Mouse (Mus musculus) midbrain, embryonic 11.5 days (tissue): ENCODE measurements around the gene Arhgap24. TPM values are rescaled to one million over a fixed set of nuclear protein-coding genes. Genes with fewer than 3 reads are reported as not detected.

ENCODE experiments used
- ATAC-seq: fragments of 200-750 bp; cut with Nextera tagmentation; 2 replicates; pipeline ENCODE4 v1.8.0; 2017; ENCODE audit warnings: moderate TSS enrichment, moderate library complexity; ENCODE audit not compliant: low FRiP score
- DNase-seq: peaks from one replicate; pipeline ENCODE4 v3.0.0; 2015; ENCODE audit warnings: low spot score; ENCODE audit errors: missing footprints
- H3K27ac ChIP-seq: fragments of 300-500 bp; sonication (generic); 2 replicates; pipeline ENCODE4 v1.5.1; 2014; ENCODE audit warnings: low read depth, low read length
- H3K27me3 ChIP-seq: fragments of 300-500 bp; sonication (generic); 2 replicates; pipeline ENCODE4 v1.6.1; 2014; ENCODE audit warnings: mild to moderate bottlenecking, low read length, moderate library complexity, mixed read lengths; ENCODE audit not compliant: control insufficient read depth, insufficient read depth
- H3K36me3 ChIP-seq: fragments of 300-500 bp; sonication (generic); 2 replicates; pipeline ENCODE4 v1.6.1; 2014; ENCODE audit warnings: mild to moderate bottlenecking, low read length, moderate library complexity, mixed read lengths; ENCODE audit not compliant: control insufficient read depth, insufficient read depth
- H3K4me1 ChIP-seq: fragments of 300-500 bp; sonication (generic); 2 replicates; pipeline ENCODE4 v1.6.1; 2014; ENCODE audit warnings: low read length; ENCODE audit not compliant: control insufficient read depth, insufficient read depth
- H3K4me2 ChIP-seq: fragments of 300-500 bp; sonication (generic); 2 replicates; pipeline ENCODE4 v1.6.1; 2014; ENCODE audit warnings: mild to moderate bottlenecking, moderate library complexity
- H3K4me3 ChIP-seq: fragments of 300-500 bp; sonication (generic); 2 replicates; pipeline ENCODE4 v1.5.1; 2014; ENCODE audit warnings: low read depth, low read length
- H3K9ac ChIP-seq: fragments of 300-500 bp; sonication (generic); 2 replicates; pipeline ENCODE4 v1.6.1; 2014; ENCODE audit warnings: low read length
- H3K9me3 ChIP-seq: fragments of 300-500 bp; sonication (generic); 2 replicates; pipeline ENCODE4 v1.6.1; 2016; ENCODE audit warnings: low read length; ENCODE audit not compliant: control insufficient read depth
- WGBS: fragments of 180-500 bp; shearing (Covaris S2); extraction: QIAGEN DNeasy Blood & Tissue Kit; methylation state at CpG from one replicate; pipeline ENCODE4 v1.1.7; 2014; 5-methylcytosine and 5-hydroxymethylcytosine counted together
- polyA plus RNA-seq: library from polyadenylated mRNA; unstranded; fragments of >200 nt; fragmentation: Nextera tagmentation; extraction: Ambion mirVana; gene quantifications from 2 replicates; pipeline ENCODE4 v1.2.1, GENCODE M21; 2014

Arhgap24 gene
- polyA plus RNA-seq, 1 experiment from 2014 or later = 3.4 TPM

GRCm38 (mm10) chr5:102693871-102694270, 212.7 kb downstream of the Arhgap24 start:
- H3K27me3 ChIP-seq = no peaks in the 10 kb centered on the region
- WGBS = 87% methylated on average over 3 of the region's 3 CpGs

GRCm38 (mm10) chr5:102697784-102698183, 216.6 kb downstream of the Arhgap24 start:
- no peak overlapping the region for H3K4me3 ChIP-seq
- no peak overlapping the region for H3K9ac ChIP-seq
- WGBS = 77% methylated on average over 1 of the region's 1 CpGs
- H3K27ac ChIP-seq = no peak overlapping the region
- DNase-seq (no peak), ATAC-seq (no peak)
- H3K27me3 ChIP-seq = no peaks in the 10 kb centered on the region
- H3K9me3 ChIP-seq = no peaks in the 10 kb centered on the region
- H3K4me2 ChIP-seq = no peak overlapping the region
- no peaks in the 10 kb centered on the region for H3K4me1 ChIP-seq
- no peaks in the 10 kb centered on the region for H3K36me3 ChIP-seq

More at GRCm38 (mm10) chr5:102693871-102694270, 212.7 kb downstream of the Arhgap24 start:
- no peaks in the 10 kb centered on the region for H3K4me1 ChIP-seq
- no peak overlapping the region for H3K4me2 ChIP-seq
- no peak overlapping the region for H3K9ac ChIP-seq
- no peaks in the 10 kb centered on the region for H3K9me3 ChIP-seq
- ATAC-seq (no peak), DNase-seq (no peak)
- H3K4me3 ChIP-seq = no peak overlapping the region
- no peak overlapping the region for H3K27ac ChIP-seq
- H3K36me3 ChIP-seq = no peaks in the 10 kb centered on the region

- no peaks in the 10 kb centered on the region for H3K9me3 ChIP-seq
These were observed 217.2 kb downstream of the Arhgap24 start for GRCm38 (mm10) chr5:102698396-102698795.

GRCm38 (mm10) chr5:102698891-102699290, 217.7 kb downstream of the Arhgap24 start:
- Histone ChIP-seq H3K9ac (no peak overlapping the region), H3K4me2 (no peak overlapping the region), H3K4me1 (no peaks in the 10 kb centered on the region), H3K4me3 (no peak overlapping the region), H3K27ac (no peak overlapping the region), H3K36me3 (no peaks in the 10 kb centered on the region), H3K9me3 (no peaks in the 10 kb centered on the region), H3K27me3 (no peaks in the 10 kb centered on the region)
- ATAC-seq (no peak), DNase-seq (no peak)
- WGBS = 86% methylated on average over 2 of the region's 2 CpGs

More at GRCm38 (mm10) chr5:102698396-102698795, 217.2 kb downstream of the Arhgap24 start:
- H3K9ac ChIP-seq = no peak overlapping the region
- no peaks in the 10 kb centered on the region for H3K4me1 ChIP-seq
- no peak overlapping the region for H3K4me2 ChIP-seq
- no peaks in the 10 kb centered on the region for H3K36me3 ChIP-seq
- no peak overlapping the region for H3K4me3 ChIP-seq
- no peak for ATAC-seq
- 85% methylated on average over 5 of the region's 5 CpGs for WGBS
- no peak overlapping the region for H3K27ac ChIP-seq
- DNase-seq = no peak
- H3K27me3 ChIP-seq = no peaks in the 10 kb centered on the region

- no peaks in the 10 kb centered on the region for H3K36me3 ChIP-seq
- no peak overlapping the region for H3K4me2 ChIP-seq
- H3K9me3 ChIP-seq = no peaks in the 10 kb centered on the region
- ATAC-seq (no peak), DNase-seq (no peak)
- H3K27me3 ChIP-seq = no peaks in the 10 kb centered on the region
- H3K27ac ChIP-seq = no peak overlapping the region
- WGBS = 89% methylated on average over 6 of the region's 6 CpGs
- no peaks in the 10 kb centered on the region for H3K4me1 ChIP-seq
- H3K9ac ChIP-seq = no peak overlapping the region
- H3K4me3 ChIP-seq = no peak overlapping the region
These were observed 221.4 kb downstream of the Arhgap24 start for GRCm38 (mm10) chr5:102702581-102702980.

GRCm38 (mm10) chr5:102703325-102704099, 222.3 kb downstream of the Arhgap24 start:
- no peaks in the 10 kb centered on the region for H3K36me3 ChIP-seq
- H3K9ac ChIP-seq = no peak overlapping the region
- H3K9me3 ChIP-seq = no peaks in the 10 kb centered on the region
- 0 out of 2 replicates have a peak, but pooled peaks have one; percentile 38 for ATAC-seq
- peak; percentile 93 for DNase-seq
- H3K4me3 ChIP-seq = no peak overlapping the region
- H3K27me3 ChIP-seq = no peaks in the 10 kb centered on the region
- no peak overlapping the region for H3K27ac ChIP-seq
- WGBS = 51% methylated on average over 5 of the region's 5 CpGs
- H3K4me2 ChIP-seq = no peak overlapping the region
- H3K4me1 ChIP-seq = no peaks in the 10 kb centered on the region

- ATAC-seq (no peak), DNase-seq (no peak)
- 41% methylated on average over 2 of the region's 2 CpGs for WGBS
- Histone ChIP-seq H3K4me3 (no peak overlapping the region), H3K27me3 (no peaks in the 10 kb centered on the region), H3K9ac (no peak overlapping the region), H3K4me1 (no peaks in the 10 kb centered on the region), H3K9me3 (no peaks in the 10 kb centered on the region), H3K36me3 (no peaks in the 10 kb centered on the region), H3K4me2 (no peak overlapping the region), H3K27ac (no peak overlapping the region)
These were observed 224.0 kb downstream of the Arhgap24 start for GRCm38 (mm10) chr5:102705170-102705569.

GRCm38 (mm10) chr5:102710336-102710735, 229.1 kb downstream of the Arhgap24 start:
- H3K9ac ChIP-seq = no peak overlapping the region
- ATAC-seq = no peak
- 84% methylated on average over 7 of the region's 7 CpGs for WGBS

GRCm38 (mm10) chr5:102719368-102719972, 238.3 kb downstream of the Arhgap24 start:
- no peaks in the 10 kb centered on the region for H3K36me3 ChIP-seq
- no peaks in the 10 kb centered on the region for H3K4me1 ChIP-seq
- no peak overlapping the region for H3K4me3 ChIP-seq
- ATAC-seq (no peak), DNase-seq (no peak)
- no peaks in the 10 kb centered on the region for H3K27me3 ChIP-seq
- WGBS = 76% methylated on average over 8 of the region's 8 CpGs
- no peak overlapping the region for H3K27ac ChIP-seq
- no peaks in the 10 kb centered on the region for H3K9me3 ChIP-seq
- H3K4me2 ChIP-seq = no peak overlapping the region
- H3K9ac ChIP-seq = no peak overlapping the region

More at GRCm38 (mm10) chr5:102710336-102710735, 229.1 kb downstream of the Arhgap24 start:
- H3K9me3 ChIP-seq = no peaks in the 10 kb centered on the region
- no peak for DNase-seq
- no peaks in the 10 kb centered on the region for H3K4me1 ChIP-seq
- H3K36me3 ChIP-seq = no peaks in the 10 kb centered on the region
- no peak overlapping the region for H3K4me2 ChIP-seq
- H3K27ac ChIP-seq = no peak overlapping the region
- H3K27me3 ChIP-seq = no peaks in the 10 kb centered on the region
- no peak overlapping the region for H3K4me3 ChIP-seq
